Mouse (Mus musculus): Measurements from ENCODE around the gene Mettl15.

DNA sequence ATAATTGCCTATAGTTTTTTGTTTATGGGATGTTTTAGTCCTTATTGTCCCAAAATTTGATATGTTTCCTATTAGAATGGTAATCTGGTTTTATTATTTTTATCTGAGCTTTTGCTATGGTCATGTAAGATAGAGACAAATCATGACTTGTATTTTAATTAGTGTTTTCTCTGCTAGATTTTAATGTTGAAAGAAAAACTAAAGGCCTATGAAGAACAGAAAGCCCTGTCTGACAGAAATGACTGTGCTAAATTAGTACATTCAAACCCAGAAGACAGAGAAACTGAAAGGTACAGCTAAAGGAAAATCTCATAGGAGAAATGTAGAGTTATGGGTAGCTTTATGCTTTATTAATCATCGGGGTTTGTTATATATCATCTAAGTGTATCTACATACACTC, 17.6 kb upstream of the Mettl15 start:
- TF ChIP-seq POLR2A (IDR thresholded peaks at IDR 0.05; ENCODE audit: borderline replicate concordance, extremely low read depth, insufficient read depth, insufficient read length, poor library complexity, severe bottlenecking) (no peak), CTCF (IDR thresholded peaks at IDR 0.05; ENCODE audit: borderline replicate concordance, extremely low read depth, insufficient read depth, insufficient read length) (no peak)
